Mouse (Mus musculus) ovary, postnatal 14 days (tissue): ENCODE results near the gene Lclat1.
"Not testable (repeated sequence)": the region's sequence is repeated elsewhere in the genome, so short reads cannot be mapped to it uniquely, and the experiment has no call there.

Source experiments
- DNase-seq: peaks from one replicate; pipeline ENCODE4 v3.0.0; 2022; ENCODE audit warnings: low spot score

The Lclat1 gene

DNA sequence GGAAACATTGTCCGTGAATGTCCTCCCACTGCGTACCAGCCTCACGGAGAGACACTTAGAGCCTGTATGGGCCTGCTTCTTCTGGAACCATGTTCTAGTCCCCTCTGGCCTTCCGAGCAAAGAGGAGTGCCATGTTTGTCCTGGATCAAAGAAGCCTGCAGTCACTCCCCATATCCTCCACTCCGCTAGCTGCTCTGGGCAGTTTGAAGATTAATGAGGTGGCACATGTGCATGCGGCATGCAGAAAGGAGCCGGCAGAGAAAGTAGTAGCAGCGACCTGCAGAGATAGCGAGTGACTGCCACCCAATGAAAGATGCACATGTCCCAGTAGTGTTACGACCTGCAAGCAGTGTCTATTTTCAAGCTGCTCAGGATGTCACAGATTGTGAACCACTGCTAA is 167.3 kb downstream of the Lclat1 start:
- DNase-seq: no peak

- DNase-seq: no peak
These were observed 170.0 kb downstream of the Lclat1 start for GRCm38 (mm10) chr17:73277770-73278169.

GRCm38 (mm10) chr17:73282702-73283101 is 174.9 kb downstream of the Lclat1 start:
- DNase-seq: not testable (repeated sequence)

DNA sequence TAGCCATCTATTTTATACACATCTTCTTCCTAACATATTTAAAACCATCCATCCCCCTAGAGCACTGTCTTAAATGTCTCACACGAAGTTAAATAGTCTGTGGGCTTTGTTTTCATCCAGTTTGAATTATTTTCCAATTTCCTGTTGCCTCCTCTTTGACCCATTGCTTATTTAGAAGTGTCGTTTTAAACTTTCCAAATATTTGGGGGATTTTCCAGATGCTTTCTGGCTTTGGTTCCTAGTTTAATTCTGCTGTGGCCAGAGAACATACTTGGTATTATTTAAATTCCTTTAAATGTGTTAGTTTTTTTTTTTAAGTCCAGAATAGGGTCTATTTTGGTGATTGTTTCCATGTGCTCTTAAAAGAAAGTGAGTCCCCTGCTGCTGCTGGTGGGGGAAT is 176.5 kb downstream of the Lclat1 start:
- DNase-seq: no peak
